Comparison of ENCODE assay signal across 16 mouse cellular contexts in the genomic region with DNA sequence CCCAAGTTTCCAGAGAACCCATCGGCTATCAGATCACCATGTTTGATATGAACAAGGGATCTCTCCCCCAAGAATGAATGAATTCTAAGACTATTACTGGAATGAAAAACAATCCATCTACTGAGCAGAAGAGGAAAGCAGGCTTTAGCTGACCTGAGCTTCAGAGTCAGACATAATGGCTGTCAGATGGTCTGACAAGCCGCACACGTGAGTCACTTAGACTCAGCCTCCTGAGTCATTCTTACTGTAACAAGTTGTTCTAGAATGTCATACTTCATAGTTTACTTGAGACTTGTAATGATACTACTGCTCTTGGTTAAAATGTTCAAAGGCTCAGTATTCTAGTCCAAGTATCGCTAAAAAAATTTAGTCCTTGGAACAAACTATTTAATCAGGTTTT.
"Had no signal": no experiment of that assay in that cellular context is flagged by ENCODE, and none has a peak within 500 bp of the region (broad histone marks: within the 10 kb centered on the region; RNA-seq: fewer than 3 reads in every experiment).

No protein-coding gene starts in this region.

- H3K36me3 ChIP-seq: limb, embryonic 12.5 days; liver, embryonic 13.5 days; lung, embryonic 15.5 days; midbrain, embryonic 15.5 days; neural tube, embryonic 13.5 days had no signal

- H3K4me3 ChIP-seq: limb, embryonic 12.5 days; liver, embryonic 13.5 days; lung, embryonic 15.5 days; megakaryocyte, embryonic 14.5 days; midbrain, embryonic 15.5 days; neural tube, embryonic 13.5 days had no signal

- DNase-seq: kidney, postnatal 36 days; layer of hippocampus, adult 9-11 months; liver; liver, embryonic 13.5 days; liver, postnatal 0 days; lung, postnatal 14 days; right cerebral cortex, postnatal 14 days; spleen, adult 18-20 months; thymus, adult 18-20 months; thymus, postnatal 14 days had no signal

- H3K27me3 ChIP-seq: limb, embryonic 12.5 days; liver, embryonic 13.5 days; lung, embryonic 15.5 days; megakaryocyte, embryonic 14.5 days; midbrain, embryonic 15.5 days; neural tube, embryonic 13.5 days had no signal

- H3K4me2 ChIP-seq: limb, embryonic 12.5 days; liver, embryonic 13.5 days; lung, embryonic 15.5 days; midbrain, embryonic 11.5 days; midbrain, embryonic 15.5 days; neural tube, embryonic 13.5 days had no signal
